Mouse (Mus musculus): ENCODE results near the gene Kif16b. TPM values are rescaled to one million over a fixed set of nuclear protein-coding genes. Genes with fewer than 3 reads are reported as not detected.

Kif16b gene
- polyA plus RNA-seq (2016; fragmentation: Nextera tagmentation; extraction: Ambion mirVana): 14.7 and 16.4 TPM in 2 replicates

GRCm38 (mm10) chr2:142900862-142901805 lies at the start of gene Kif16b:
Kif16b (minus strand) TSS chr2:142901531.
- H3K4me1 ChIP-seq (replicated peaks): peaks cover 14% of the 10 kb centered on the region
- H3K4me3 ChIP-seq (replicated peaks): peak within 1 kb of the TSS; percentile 72
- WGBS: 1% methylated on average over 64 of the region's 64 CpGs
- H3K36me3 ChIP-seq: no peaks in the 10 kb centered on the region
- no peaks in the 10 kb centered on the region for H3K9me3 ChIP-seq
- peak within 1 kb of the TSS; percentile 62 for H3K27ac ChIP-seq
- ATAC-seq (ENCODE audit: insufficient number of reproducible peaks, insufficient read depth, low FRiP score, low TSS enrichment, low read depth): peak; percentile 94
- H3K4me2 ChIP-seq: peak within 1 kb of the TSS; percentile 65
- H3K9ac ChIP-seq (replicated peaks): peak within 1 kb of the TSS; percentile 81
- no peaks in the 10 kb centered on the region for H3K27me3 ChIP-seq

GRCm38 (mm10) chr2:142940899-142941642 lies 39.7 kb upstream of the Kif16b start:
- Histone ChIP-seq H3K36me3 (no peaks in the 10 kb centered on the region), H3K4me3 (replicated peaks) (no peak overlapping the region), H3K9ac (replicated peaks) (no peak overlapping the region), H3K4me1 (replicated peaks) (no peaks in the 10 kb centered on the region), H3K4me2 (no peak overlapping the region), H3K9me3 (no peaks in the 10 kb centered on the region), H3K27me3 (no peaks in the 10 kb centered on the region), H3K27ac (no peak overlapping the region)
- ATAC-seq (ENCODE audit: insufficient number of reproducible peaks, insufficient read depth, low FRiP score, low TSS enrichment, low read depth): no peak
- WGBS: 41% methylated on average over 6 of the region's 6 CpGs

GRCm38 (mm10) chr2:142930445-142930844 lies 29.1 kb upstream of the Kif16b start:
- no peak for ATAC-seq (ENCODE audit: insufficient number of reproducible peaks, insufficient read depth, low FRiP score, low TSS enrichment, low read depth)
- Histone ChIP-seq H3K36me3 (no peaks in the 10 kb centered on the region), H3K27me3 (no peaks in the 10 kb centered on the region)

DNA sequence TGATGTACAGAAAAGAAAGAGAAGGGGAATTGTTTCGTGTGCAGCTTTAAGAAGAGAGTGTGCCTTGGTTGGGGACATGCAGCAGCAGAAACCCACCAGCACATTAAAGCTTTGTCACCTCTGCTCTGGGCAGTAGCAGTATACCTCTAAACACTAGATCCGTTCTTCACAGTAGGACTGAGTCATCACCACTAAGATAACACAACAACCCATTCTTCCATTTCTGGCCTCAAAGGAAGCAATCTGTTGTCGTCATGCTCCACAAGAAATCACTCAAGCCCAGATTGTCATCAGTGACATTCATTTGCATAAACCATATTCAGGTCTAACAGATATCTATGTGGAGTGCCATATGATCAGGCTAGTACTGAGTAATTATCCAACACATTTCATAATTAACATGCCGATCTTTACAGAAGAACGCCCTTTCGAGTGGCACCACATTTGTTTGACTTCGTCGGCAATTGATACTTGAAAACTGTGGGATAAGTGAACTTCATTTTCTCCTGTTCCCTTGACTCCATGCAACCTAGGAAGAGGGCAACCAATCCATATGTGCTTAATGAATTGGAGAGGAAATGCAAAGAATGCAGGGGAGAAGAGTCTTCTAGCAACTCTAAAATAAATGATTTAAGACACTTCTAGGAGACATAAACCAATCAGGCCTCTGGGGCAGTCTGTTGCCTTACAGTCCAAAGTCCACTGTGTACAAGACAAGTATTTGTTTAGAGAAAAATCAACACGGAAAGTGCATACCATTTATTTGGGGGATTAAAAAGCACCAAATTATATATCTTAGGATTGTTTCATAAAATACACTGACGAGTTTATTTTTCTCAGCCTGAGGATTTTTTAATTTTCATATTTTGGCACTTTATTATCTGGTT lies 28.1 kb upstream of the Kif16b start:
- Histone ChIP-seq H3K4me3 (replicated peaks) (no peak overlapping the region), H3K36me3 (no peaks in the 10 kb centered on the region), H3K27ac (no peak overlapping the region), H3K27me3 (no peaks in the 10 kb centered on the region), H3K4me2 (no peak overlapping the region), H3K9ac (replicated peaks) (no peak overlapping the region), H3K9me3 (no peaks in the 10 kb centered on the region), H3K4me1 (replicated peaks) (no peaks in the 10 kb centered on the region)
- 85% methylated on average over 10 of the region's 10 CpGs for WGBS
- ATAC-seq (ENCODE audit: insufficient number of reproducible peaks, insufficient read depth, low FRiP score, low TSS enrichment, low read depth): no peak

More at GRCm38 (mm10) chr2:142930445-142930844, 29.1 kb upstream of the Kif16b start:
- H3K4me2 ChIP-seq: no peak overlapping the region
- no peak overlapping the region for H3K9ac ChIP-seq (replicated peaks)
- H3K4me1 ChIP-seq (replicated peaks): no peaks in the 10 kb centered on the region
- 84% methylated on average over 4 of the region's 4 CpGs for WGBS
- no peak overlapping the region for H3K27ac ChIP-seq
- H3K9me3 ChIP-seq: no peaks in the 10 kb centered on the region
- H3K4me3 ChIP-seq (replicated peaks): no peak overlapping the region

GRCm38 (mm10) chr2:142910808-142911388 lies 9.6 kb upstream of the Kif16b start:
- no peaks in the 10 kb centered on the region for H3K9me3 ChIP-seq
- H3K4me3 ChIP-seq (replicated peaks): no peak overlapping the region
- H3K9ac ChIP-seq (replicated peaks): no peak overlapping the region
- H3K36me3 ChIP-seq: no peaks in the 10 kb centered on the region
- WGBS: 91% methylated on average over 3 of the region's 3 CpGs
- H3K4me1 ChIP-seq (replicated peaks): no peaks in the 10 kb centered on the region
- no peak overlapping the region for H3K27ac ChIP-seq
- no peak for ATAC-seq (ENCODE audit: insufficient number of reproducible peaks, insufficient read depth, low FRiP score, low TSS enrichment, low read depth)
- H3K27me3 ChIP-seq: no peaks in the 10 kb centered on the region
- no peak overlapping the region for H3K4me2 ChIP-seq

DNA sequence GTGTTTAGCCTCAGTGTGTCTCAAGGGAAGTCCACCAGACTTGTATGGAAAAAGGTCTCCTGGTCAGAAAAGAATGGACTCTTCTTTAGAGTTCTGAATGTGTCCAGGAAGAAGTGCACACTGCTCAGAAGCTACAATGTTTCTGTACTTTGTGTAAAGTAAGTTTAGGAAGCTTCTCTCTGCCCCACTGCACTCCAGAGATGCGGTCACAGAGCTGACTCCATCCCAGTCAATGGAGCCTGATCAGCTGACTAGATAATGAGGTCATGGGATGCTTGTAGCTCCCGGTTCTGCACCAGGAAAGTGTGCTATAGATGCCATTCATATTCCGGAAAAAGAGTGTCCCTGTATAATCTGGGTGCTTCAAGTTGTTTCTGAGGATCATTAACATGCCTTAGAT lies 7.9 kb upstream of the Kif16b start:
- Histone ChIP-seq H3K36me3 (no peaks in the 10 kb centered on the region), H3K27ac (no peak overlapping the region), H3K9me3 (no peaks in the 10 kb centered on the region), H3K4me1 (replicated peaks) (no peaks in the 10 kb centered on the region), H3K9ac (replicated peaks) (no peak overlapping the region), H3K4me3 (replicated peaks) (no peak overlapping the region), H3K27me3 (no peaks in the 10 kb centered on the region), H3K4me2 (no peak overlapping the region)
- 80% methylated on average over 3 of the region's 3 CpGs for WGBS
- no peak for ATAC-seq (ENCODE audit: insufficient number of reproducible peaks, insufficient read depth, low FRiP score, low TSS enrichment, low read depth)

- Histone ChIP-seq H3K4me1 (replicated peaks) (peaks cover 7% of the 10 kb centered on the region), H3K36me3 (no peaks in the 10 kb centered on the region), H3K9ac (replicated peaks) (no peak overlapping the region), H3K4me3 (replicated peaks) (no peak overlapping the region), H3K27ac (no peak overlapping the region), H3K27me3 (no peaks in the 10 kb centered on the region), H3K9me3 (no peaks in the 10 kb centered on the region), H3K4me2 (no peak overlapping the region)
- ATAC-seq (ENCODE audit: insufficient number of reproducible peaks, insufficient read depth, low FRiP score, low TSS enrichment, low read depth): no peak
- WGBS: 90% methylated on average over 4 of the region's 4 CpGs
Observed at GRCm38 (mm10) chr2:142907056-142907455, 5.7 kb upstream of the Kif16b start.

DNA sequence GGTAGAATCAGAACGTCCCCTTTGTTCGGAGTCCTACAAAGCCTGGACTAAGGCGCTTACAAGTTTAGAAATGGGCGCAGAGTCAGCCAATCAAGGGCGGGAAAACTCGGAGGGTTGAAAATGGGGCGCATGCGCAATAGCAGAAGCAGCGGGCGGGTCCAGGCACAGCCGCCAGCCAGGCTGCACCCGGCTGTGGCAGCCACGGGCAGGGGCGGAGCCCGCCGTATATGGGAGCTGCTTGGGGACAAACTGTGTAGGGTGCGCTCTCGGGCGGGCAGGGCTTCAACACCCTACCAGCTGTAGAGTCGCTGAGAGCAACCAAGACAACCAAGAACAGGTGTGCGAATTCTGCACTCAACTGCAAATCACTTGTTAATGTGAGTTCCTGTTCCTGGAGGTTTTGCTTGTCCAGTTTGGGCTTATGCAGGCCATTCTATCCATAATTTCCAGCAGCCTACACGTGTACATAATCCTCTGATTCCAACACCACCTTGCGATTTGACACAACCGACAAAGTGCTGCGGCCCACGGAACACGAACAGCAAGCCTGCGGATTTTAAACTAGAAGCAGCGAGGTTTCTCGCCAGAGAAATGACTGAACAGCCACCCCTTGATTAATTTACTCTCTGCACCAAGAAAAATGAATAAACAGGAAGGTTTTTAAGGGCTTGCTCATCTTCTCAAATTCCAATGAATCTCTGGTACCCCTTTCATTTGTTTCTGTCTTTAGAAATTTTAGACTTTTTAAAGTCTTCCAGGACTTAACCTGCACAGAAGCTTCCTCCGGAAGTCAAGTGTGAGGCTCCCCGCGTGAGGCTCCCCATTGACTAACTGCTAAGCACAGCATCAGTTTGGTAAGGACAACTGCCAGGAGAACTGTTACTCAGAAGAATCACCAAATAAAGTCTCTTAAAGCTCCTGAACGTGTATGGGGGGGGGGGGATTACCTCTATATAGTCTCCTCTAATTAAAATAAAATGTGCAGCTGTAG lies 1.9 kb upstream of the Kif16b start:
- Histone ChIP-seq H3K27me3 (no peaks in the 10 kb centered on the region), H3K9me3 (no peaks in the 10 kb centered on the region), H3K36me3 (no peaks in the 10 kb centered on the region), H3K27ac (peak overlapping the region; percentile 77), H3K9ac (replicated peaks) (peak overlapping the region; percentile 48; the same call in 1 of the 2 replicates), H3K4me2 (peak overlapping the region; percentile 63), H3K4me3 (replicated peaks) (peak overlapping the region; percentile 43), H3K4me1 (replicated peaks) (peaks cover 14% of the 10 kb centered on the region)
- peak; percentile 97 for ATAC-seq (ENCODE audit: insufficient number of reproducible peaks, insufficient read depth, low FRiP score, low TSS enrichment, low read depth)
- WGBS: 7% methylated on average over 34 of the region's 34 CpGs

DNA sequence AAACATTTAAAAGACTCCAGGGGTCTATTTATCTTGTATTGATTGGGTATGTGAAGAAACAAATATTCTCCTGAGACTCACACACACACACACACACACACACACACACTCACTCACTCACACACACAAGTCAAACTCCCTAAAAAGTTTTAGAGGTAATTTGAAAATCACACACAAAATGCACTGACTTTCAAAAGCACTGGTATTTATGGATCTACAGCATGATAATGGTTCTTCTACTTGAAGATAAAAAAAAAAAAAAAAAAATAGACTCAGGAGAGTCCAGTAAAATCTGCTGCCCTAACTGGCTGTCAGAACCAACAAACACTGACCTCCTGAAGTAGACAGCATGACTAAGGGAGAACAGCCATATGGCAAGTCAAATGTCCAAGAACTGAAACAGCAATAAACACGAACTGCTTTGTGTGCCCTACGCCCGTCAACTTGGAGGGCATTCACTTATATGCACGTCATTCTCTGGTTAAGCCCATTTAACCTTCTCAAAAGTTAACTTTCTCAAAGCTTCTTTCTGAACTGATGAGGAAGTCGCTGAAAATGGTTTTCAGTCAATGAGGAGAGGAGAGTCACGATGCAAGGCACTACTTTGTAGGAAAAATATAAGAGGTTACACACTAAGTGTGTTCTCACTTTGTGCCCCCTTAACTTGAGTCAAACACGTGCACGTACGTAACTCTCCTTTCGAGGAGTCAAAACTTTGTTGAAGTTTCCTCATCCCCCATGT lies 1.0 kb downstream of the Kif16b start:
- no peaks in the 10 kb centered on the region for H3K36me3 ChIP-seq
- H3K4me3 ChIP-seq (replicated peaks): peak overlapping the region; percentile 72
- H3K27ac ChIP-seq: no peak overlapping the region
- ATAC-seq (ENCODE audit: insufficient number of reproducible peaks, insufficient read depth, low FRiP score, low TSS enrichment, low read depth): no peak
- H3K27me3 ChIP-seq: no peaks in the 10 kb centered on the region
- H3K9ac ChIP-seq (replicated peaks): peak overlapping the region; percentile 81; the same call in 1 of the 2 replicates
- no peaks in the 10 kb centered on the region for H3K9me3 ChIP-seq
- WGBS: 52% methylated on average over 10 of the region's 10 CpGs
- H3K4me2 ChIP-seq: peak overlapping the region; percentile 65
- H3K4me1 ChIP-seq (replicated peaks): peaks cover 14% of the 10 kb centered on the region

All from limb, embryonic 12.5 days (tissue).